Mouse (Mus musculus) adrenal gland, postnatal 4 days (tissue): ENCODE data around the gene Prrc2c. TPM values are rescaled to one million over a fixed set of nuclear protein-coding genes. Genes with fewer than 3 reads are reported as not detected.
A peak's percentile ranks its signal among the peaks of the same experiment; 100 is the strongest.
"Not testable (repeated sequence)": the region's sequence is repeated elsewhere in the genome, so short reads cannot be mapped to it uniquely, and the experiment has no call there.

Source experiments
- DNase-seq, 2 experiments: peaks; one replicate each; pipeline ENCODE4 v3.0.0; 2021 to 2022; ENCODE audit warnings: low spot score in 2 of 2, mixed read lengths in 2 of 2
- long read RNA-seq, 2 experiments: library from polyadenylated mRNA; stranded (forward); transcript quantifications; one replicate each; pipeline ENCODE4 v2.0.0; 2021
- total RNA-seq, 2 experiments: library from RNA; stranded (reverse); gene quantifications; 2 replicates each; pipeline ENCODE4 v1.2.3; 2021

Prrc2c gene
- total RNA-seq: 100 to 1,000 TPM; 197 to 223 TPM
- long read RNA-seq, experiment 1, partial matches to known transcripts: 0 of 12 reads
- long read RNA-seq, experiment 1, other reads (novel, unspliced or antisense): 11 of 12 reads
- long read RNA-seq, experiment 2, partial matches to known transcripts: 8 of 33 reads
- long read RNA-seq, experiment 2, other reads (novel, unspliced or antisense): 23 of 33 reads

DNA sequence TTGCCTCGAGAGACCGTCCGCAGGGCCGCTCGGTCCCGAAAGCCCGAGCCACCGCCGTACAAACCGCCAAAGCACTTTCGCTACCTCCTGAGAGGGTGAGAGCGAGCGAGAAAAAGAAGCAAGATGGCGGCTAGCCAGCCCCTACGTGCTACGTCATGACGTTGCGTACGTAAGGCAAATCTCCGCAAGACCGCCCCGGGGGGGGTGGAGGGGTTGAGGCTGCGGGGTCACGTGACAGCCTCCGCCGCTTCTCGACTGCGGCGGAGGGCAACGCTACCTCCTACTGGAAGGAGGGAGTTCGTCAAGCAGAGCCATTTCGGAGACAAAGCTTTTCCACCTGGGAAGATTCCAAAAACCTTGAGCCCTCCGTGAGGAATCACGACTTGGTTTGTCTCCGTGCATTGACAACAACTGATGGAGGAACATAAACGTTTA lies at the start of gene Prrc2c:
Gene Prrc2c (minus strand): TSS at position 156 of the 435 bp plus-strand sequence.
- peak; percentile 92 to 97 for DNase-seq

DNA sequence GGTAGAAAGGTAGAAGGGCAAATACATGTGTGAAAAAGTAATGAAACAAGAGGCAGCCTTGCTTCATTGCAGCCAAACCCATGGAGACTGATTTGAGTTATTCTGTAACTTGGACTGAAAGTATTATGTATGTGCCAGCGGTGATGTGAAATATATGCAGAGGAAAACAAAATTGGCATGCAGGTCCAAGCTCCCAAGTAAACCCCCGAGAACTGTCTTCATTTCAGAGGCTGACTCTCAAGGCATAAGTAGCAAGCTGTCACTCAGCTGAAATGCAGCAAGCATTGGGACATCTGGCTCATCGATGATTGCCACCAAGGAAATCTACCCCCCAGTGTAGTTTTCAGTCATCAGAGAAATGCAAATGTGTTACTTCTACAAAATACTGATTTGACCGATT lies 44.9 kb upstream of the Prrc2c start:
- DNase-seq: no peak

- DNase-seq: no peak
Measured at GRCm38 (mm10) chr1:162783669-162784248, 43.4 kb upstream of the Prrc2c start.

DNA sequence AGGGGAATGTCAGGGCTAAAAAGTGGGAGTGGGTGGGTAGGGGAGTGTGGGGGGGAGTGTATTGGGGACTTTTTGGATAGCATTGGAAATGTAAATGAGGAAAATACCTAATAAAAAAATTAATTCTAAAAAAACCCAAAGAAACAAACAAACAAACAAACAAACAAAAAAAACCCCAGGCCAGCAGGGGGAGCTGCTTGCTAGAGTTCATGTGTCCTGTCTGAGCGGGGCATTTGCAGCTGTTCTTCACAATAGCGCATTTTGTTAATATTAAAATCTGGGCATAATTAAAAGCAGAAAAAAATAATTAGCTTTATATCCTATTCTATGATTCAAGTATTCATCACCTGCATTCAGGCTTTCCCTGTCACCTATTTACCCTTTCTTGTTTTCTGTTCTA lies 40.7 kb upstream of the Prrc2c start:
- not testable (repeated sequence) for DNase-seq

DNA sequence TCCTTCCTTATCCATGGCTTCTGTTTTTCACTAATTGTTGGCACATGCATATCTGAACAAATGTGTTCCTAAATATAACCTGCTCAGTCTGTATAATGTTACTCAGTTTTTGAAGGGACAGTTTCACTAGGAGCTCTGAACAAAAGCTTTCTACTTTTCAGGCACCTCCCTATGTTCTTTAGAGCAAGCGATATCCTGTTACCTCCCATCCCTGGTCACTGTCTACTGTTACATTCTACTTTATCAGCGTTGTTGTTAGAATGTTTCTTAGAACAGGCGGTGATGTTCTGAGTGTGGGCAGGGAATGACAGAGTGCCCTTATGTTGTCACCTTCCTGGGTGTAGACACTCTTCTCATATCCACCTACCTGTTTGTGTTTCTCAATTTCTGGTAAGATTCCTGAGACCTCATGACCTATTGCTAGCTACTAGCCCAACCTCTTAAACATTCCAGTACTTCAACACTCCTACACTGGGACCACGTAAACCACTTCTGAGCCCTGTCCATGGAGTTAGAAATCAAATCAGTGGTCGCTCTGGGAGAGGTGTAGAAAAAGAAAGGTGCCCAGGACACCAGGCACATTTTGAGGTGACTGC lies 37.7 kb upstream of the Prrc2c start:
- DNase-seq: no peak

GRCm38 (mm10) chr1:162773661-162774060 lies 33.3 kb upstream of the Prrc2c start:
- DNase-seq: no peak

- no peak for DNase-seq
Measured at GRCm38 (mm10) chr1:162771617-162772360, 31.4 kb upstream of the Prrc2c start.

DNA sequence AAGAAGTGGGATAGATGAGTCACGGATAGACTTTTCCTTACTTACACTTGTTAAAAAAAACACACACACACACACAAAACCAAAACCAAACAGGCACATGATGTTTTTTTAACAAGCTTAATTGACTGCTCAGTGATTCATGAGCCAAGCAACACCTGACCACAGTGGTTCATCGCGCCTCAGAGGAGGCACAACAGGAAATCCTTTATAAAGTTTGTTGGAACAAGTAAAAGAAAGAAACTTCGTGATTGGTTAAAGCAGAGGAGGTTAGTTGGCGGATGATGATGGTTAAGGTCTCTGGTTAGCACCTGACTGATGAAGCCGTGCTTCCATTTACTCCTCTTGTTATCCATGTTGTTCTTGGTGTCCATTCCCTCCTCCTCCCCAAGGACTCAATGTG lies 11.7 kb upstream of the Prrc2c start:
- no peak for DNase-seq

- no peak for DNase-seq
Measured at GRCm38 (mm10) chr1:162749607-162750006, 9.3 kb upstream of the Prrc2c start.

DNA sequence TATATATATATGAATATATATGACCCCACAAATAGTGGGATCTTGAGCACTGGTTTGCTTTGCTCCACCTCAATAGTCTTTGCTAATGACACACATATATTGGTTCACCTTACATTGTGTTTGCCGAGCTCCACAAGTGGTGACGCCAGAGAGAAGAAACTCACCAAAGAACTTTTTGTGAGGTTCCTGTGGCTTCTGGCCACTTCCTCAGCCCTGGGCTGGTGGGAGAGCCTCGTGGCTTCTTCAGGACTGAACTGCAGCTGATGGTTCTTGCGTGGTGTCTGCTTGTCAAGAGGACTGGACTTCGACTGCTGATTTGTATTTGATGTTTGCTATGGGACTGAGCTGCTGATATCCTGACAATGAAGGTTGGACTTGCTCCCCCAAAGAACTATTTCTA lies 8.4 kb upstream of the Prrc2c start:
- DNase-seq: no peak

DNA sequence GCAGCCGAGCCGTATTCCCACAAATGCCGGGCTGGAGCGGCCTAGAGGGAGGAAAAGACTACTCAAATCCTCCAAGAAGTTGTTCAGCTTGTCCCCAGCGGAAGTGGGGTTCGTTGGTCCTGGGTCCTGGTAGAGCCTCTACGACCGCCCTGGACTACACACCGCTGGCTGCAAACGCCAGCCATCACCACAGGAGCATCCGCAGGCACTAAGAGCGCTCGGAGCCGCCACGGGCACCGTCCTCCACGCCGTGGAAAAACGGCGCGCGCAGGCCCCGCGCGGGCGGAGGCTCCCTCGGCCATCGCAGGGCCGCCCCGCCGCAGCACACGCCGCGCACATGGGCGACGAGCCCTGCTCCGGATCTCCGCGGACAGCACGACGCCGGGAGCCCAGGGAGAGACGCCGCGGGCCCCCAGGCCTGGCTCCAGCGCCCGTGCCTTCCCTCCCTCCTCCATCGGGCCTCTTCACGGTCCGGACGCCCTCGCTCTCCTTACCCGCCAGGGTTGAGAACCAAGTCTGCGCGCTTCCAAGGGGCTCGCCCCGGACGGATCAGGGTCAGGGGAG lies 443 bp downstream of the Prrc2c start:
- peak in 1 of 2 experiments; percentile 24 for DNase-seq

- DNase-seq: peak in 1 of 2 experiments; percentile 4
Measured at GRCm38 (mm10) chr1:162739406-162739805, 950 bp downstream of the Prrc2c start.

DNA sequence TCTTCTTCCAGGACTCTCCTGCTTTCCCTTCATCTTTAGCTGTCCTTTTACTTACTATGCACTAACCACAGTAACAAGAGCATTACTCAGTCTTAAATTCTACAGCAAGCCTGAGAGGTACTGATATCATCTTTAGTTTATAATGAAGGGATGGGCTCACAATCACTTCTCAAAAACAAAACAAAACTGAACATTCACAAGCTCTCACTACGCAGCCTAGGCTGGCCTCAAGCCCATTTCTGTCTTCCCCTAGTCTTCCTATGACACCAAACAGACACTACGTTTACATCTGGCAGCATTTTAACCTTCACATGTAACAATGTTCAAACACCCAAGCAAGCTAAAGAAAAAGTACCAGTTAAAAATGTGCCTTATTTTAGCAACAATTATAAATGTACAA lies 1.9 kb downstream of the Prrc2c start:
- no peak for DNase-seq

- DNase-seq: no peak
Measured at GRCm38 (mm10) chr1:162735084-162735483, 5.3 kb downstream of the Prrc2c start.

DNA sequence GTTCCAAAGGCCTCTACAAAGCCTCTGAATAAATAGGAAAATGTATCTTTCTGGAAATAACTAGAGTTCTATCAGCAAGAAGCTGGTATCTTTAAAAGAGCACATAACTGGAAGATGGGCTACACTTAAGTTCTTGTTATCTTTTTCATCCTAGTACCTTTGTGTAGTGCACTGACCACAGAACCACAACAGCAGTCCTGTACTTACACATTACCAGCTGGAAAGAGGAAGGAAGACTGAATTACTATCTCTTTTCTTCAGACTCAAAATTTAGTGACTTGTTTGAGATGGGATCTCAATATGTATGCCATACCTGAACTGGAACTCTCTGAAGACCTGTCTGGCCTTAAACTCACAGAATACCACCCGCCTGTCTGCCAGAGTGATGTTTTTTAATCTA lies 6.1 kb downstream of the Prrc2c start:
- DNase-seq: no peak

- no peak for DNase-seq
Measured at GRCm38 (mm10) chr1:162732041-162732440, 8.3 kb downstream of the Prrc2c start.

DNA sequence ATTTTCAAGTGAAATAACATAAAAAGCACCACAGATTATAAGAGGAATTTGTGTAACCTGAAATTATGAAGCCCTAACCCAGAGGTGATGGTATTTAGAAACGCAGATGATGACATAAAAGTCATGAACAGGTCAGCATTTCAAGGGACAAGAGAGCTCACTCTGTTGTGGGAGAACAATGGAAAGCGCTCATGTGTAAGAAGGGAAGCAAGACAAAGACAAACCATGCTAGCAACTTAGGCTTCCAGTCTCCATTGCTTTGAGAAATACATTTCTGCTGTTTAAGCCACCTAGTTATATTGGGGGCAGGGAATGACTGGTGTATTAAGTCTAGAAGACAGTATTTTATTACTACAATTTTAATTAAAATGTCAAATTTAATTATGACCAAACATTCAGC lies 10.9 kb downstream of the Prrc2c start:
- DNase-seq: no peak

DNA sequence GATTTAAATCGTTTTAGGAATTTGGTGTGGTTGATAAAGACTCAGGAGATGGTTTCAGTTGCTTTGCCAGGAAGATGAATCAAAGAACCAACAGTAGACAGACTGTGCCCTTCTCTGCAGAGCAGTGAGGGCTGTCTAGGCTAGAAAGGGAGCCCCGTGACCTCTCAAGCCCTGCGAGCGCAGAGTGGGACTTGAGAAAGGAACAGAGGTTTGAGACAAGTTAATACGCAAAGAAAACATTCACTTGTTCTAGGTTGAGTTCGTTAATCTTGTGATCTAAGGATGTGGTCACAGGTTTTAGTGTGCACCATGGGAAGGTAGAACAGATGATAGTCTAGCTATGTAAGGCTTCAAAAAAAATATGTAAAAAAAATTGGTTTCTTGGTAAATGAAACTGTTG lies 12.4 kb downstream of the Prrc2c start:
- DNase-seq: no peak

DNA sequence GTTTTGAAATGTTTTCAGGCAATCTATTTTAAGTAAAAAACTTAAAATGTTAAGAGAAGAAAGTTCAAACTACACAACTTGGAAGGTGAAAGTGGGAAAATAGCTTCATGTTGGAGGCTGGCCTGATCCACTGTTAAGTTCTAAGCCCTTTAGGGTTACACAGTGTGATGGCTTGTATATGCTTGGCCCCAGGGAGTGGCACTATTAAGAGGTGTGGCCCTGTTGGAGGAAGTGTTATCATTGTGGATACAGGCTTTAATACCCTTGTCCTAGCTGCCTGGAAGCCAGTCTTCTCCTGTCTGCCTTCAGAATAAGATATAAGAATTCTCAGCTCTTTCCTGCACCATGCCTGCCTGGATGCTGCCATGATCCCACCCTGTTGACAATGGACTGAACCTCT lies 16.7 kb downstream of the Prrc2c start:
- DNase-seq: no peak

GRCm38 (mm10) chr1:162720645-162721044 lies 19.7 kb downstream of the Prrc2c start:
- DNase-seq: no peak

- DNase-seq: no peak
Measured at GRCm38 (mm10) chr1:162700389-162701066, 39.8 kb downstream of the Prrc2c start.
